Mouse (Mus musculus): ENCODE results near the gene Rassf1. TPM values are rescaled to one million over a fixed set of nuclear protein-coding genes. Genes with fewer than 3 reads are reported as not detected.

Gene Rassf1
- total RNA-seq, 2 experiments from 2014 or later: 16.2 to 17.6 TPM

GRCm38 (mm10) chr9:107522400-107522711 is 29.0 kb upstream of the Rassf1 start:
- H3K27ac ChIP-seq: no peak overlapping the region
- H3K4me3 ChIP-seq: no peak overlapping the region
- DNase-seq (ENCODE audit: low spot score in 2 of 2): no peak
- no peak for TF ChIP-seq CTCF (conservative IDR thresholded peaks at IDR 0.05)

- peak; percentile 58 to 68 for DNase-seq (ENCODE audit: low spot score in 2 of 2)
- H3K27ac ChIP-seq: no peak overlapping the region
- TF ChIP-seq CTCF (conservative IDR thresholded peaks at IDR 0.05): no peak
- H3K4me3 ChIP-seq: peak overlapping the region; percentile 41
Observed at GRCm38 (mm10) chr9:107526198-107527026, 24.9 kb upstream of the Rassf1 start.

DNA sequence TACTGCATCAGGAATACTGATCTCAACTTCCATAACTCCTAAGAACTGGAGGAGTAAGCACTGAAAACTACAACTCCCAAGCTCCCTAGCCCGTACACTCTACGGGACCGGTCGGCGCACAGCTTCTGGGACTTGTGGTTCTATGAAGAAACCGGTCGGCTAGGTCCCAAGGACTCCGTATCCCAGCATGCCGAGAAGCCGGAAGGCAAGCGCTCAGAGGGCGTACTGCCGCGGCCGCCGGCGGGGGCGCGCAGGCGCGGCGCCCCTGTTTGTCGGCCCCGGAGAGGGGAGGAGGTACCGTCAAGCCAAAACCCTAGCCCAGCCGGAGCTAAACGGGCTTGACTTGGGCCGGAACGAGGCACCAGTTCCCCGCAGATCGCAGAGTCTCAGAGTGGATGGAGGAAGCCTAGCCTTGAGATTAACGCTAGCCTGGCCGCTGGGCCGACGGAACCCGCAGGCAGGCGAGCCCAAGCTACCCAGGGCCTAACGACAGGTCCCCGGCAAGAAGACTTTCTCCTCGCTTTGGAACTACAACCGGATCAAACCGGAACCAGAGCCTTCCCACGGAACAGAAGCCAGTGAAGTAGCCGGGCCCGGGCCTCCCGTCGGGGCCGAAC is 17.5 kb upstream of the Rassf1 start, which contains the start of gene Tmem115:
Gene Tmem115 (plus strand): TSS at position 155 of the 617 bp plus-strand sequence.
- peak; percentile 93 to 98 for DNase-seq (ENCODE audit: low spot score in 2 of 2)
- Histone ChIP-seq H3K27ac (peak within 1 kb of the TSS; percentile 96), H3K4me3 (peak within 1 kb of the TSS; percentile 70)
- peak; percentile 65 for TF ChIP-seq CTCF (conservative IDR thresholded peaks at IDR 0.05)

GRCm38 (mm10) chr9:107534408-107535202 is 16.8 kb upstream of the Rassf1 start:
- DNase-seq (ENCODE audit: low spot score in 2 of 2): no peak
- H3K27ac ChIP-seq: peak overlapping the region; percentile 96
- H3K4me3 ChIP-seq: peak overlapping the region; percentile 70
- no peak for TF ChIP-seq CTCF (conservative IDR thresholded peaks at IDR 0.05)

DNA sequence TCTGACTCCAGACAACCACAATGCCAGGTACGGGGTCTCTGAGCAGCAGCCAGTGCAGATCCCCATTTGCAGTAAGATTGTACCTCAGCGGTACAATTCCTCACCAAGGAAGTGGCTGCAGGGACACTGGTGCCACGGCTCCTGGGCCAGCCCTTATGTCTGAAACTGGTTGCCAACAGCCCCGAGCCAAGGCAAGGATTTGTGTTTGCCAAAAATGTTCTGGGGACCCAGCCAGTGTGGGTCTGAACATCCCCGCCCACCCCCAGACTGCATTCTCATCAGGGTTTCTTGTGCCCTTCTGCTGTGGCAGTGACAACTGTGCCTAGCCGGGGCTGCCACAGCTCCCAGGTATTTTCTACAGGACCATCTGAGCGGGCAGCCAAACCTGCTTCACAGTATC is 13.1 kb upstream of the Rassf1 start:
- peak overlapping the region; percentile 49; the same call in 1 of the 2 replicates for H3K27ac ChIP-seq
- no peak overlapping the region; the same call in 1 of the 2 replicates for H3K4me3 ChIP-seq
- TF ChIP-seq CTCF (conservative IDR thresholded peaks at IDR 0.05): no peak
- peak; percentile 57 to 63 for DNase-seq (ENCODE audit: low spot score in 2 of 2)

DNA sequence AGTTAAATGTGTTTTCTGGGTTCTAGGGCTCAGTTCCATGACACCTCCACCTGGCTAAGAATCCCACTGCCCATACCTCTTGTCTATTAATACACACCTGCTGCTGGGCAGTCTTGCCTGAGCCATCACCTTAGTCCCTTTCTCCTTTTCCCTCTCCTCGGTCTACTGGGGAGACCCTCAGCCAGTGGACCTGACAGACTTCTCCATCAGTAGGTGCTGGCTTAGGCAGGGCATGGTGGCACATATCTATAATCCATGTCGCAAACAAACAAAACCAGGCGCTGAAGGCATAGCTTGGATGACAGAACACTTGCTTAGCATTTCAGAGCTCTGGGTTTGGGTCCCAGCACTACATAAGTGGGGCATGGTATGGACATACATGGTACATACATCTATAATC is 12.6 kb upstream of the Rassf1 start:
- TF ChIP-seq CTCF (conservative IDR thresholded peaks at IDR 0.05): no peak
- DNase-seq (ENCODE audit: low spot score in 2 of 2): no peak
- Histone ChIP-seq H3K27ac (peak overlapping the region; percentile 49; the same call in 1 of the 2 replicates), H3K4me3 (no peak overlapping the region)

GRCm38 (mm10) chr9:107539940-107540339 is 11.4 kb upstream of the Rassf1 start:
- Histone ChIP-seq H3K4me3 (no peak overlapping the region), H3K27ac (no peak overlapping the region)
- TF ChIP-seq CTCF (conservative IDR thresholded peaks at IDR 0.05): no peak
- no peak for DNase-seq (ENCODE audit: low spot score in 2 of 2)

DNA sequence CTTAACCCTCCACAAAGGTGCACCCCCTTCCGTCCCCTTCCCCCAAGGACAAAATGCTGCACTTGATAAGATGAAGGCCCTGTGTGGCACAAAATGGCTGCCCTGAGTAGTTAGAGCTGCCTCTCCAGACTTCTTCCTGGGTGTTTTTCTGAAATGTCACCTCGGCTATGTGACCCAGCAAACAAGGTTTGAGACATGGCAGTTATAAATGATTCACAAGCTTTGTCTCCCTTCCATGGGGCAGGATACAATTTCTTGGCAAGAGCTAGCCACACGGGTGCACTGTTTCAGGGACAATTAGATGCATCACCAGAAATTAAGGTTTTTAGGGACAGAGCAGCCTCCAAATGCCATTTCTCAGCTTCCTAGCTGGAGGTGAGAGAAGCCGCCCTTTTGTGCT is 10.9 kb upstream of the Rassf1 start:
- Histone ChIP-seq H3K27ac (no peak overlapping the region), H3K4me3 (no peak overlapping the region)
- peak; percentile 7; the same call in 1 of the 2 replicates for TF ChIP-seq CTCF (conservative IDR thresholded peaks at IDR 0.05)
- no peak for DNase-seq (ENCODE audit: low spot score in 2 of 2)

DNA sequence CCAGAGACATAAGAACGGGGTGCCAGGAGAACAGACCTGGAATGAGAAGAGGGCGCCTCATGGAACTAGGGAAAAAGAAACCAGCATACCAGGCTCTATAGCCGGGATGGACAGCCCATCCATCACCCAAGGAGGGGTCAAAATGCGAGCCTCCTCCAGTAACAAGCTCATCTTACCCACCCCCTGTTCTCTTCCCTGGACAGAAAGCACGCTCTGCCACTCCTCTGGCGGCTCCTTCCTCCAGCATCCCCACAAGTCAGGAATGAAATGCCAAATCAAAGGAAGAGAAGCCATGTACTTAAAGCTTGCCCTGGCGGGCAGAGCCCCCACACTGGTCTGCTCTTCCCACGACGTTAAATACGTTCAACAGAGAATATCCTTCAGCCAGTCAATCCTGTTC is 10.3 kb upstream of the Rassf1 start:
- H3K27ac ChIP-seq: peak overlapping the region; percentile 88; the same call in 1 of the 2 replicates
- peak overlapping the region; percentile 70 for H3K4me3 ChIP-seq
- no peak for TF ChIP-seq CTCF (conservative IDR thresholded peaks at IDR 0.05)
- DNase-seq (ENCODE audit: low spot score in 2 of 2): no peak

DNA sequence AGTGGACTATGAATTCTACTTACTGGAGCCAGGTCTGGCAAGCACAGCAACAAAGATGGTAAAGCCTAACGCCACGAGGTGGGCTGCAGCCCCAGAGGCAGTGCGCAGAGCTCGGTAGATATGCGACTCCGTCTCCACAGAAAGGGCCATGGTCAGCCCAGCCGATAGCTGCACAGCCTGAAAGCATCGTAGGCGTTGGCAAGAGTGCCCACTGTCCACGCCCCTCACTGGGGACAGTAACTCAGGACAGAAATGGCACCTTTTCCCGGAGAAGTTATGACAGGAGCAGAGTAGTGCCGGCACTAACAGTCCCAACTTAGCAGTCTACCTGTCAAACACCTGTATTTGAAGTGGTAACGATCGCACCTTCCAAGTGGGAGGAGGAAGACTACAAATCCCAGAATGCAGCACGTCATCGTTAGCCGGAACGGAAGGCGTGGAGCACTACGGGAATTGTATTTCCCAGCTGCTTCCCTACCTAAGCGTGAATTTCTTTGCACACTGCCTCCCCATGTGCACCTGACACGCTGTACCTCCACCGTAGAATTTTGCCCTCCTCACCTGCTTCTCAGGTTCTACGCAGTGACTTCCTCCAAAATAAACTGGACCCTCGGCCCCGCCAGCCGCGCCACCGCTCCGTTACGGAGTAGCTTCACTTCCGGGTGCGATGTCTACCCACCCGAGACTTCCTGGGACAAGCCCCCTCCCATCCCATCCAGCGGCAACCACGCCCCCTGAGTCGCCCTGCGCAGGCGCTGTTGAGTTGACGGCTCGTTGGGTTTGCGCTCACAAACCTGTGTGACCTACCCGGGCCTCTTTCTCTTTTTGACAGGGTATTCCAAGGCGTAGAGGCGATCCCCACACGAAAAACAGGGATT is 9.6 kb upstream of the Rassf1 start, which contains the start of the genes Cyb561d2 and Nprl2:
Gene Cyb561d2 (minus strand): TSS at position 720 of the 878 bp plus-strand sequence.
Gene Nprl2 (plus strand): TSS at position 753 of the 878 bp plus-strand sequence.
- peak within 1 kb of the TSS; percentile 88 for H3K27ac ChIP-seq
- TF ChIP-seq CTCF (conservative IDR thresholded peaks at IDR 0.05): no peak
- DNase-seq (ENCODE audit: low spot score in 2 of 2): peak; percentile 92 to 96
- peak within 1 kb of the TSS; percentile 70 for H3K4me3 ChIP-seq

GRCm38 (mm10) chr9:107542352-107542686 is 9.0 kb upstream of the Rassf1 start:
- DNase-seq (ENCODE audit: low spot score in 2 of 2): no peak
- H3K4me3 ChIP-seq: peak overlapping the region; percentile 70
- TF ChIP-seq CTCF (conservative IDR thresholded peaks at IDR 0.05): no peak
- peak overlapping the region; percentile 88 for H3K27ac ChIP-seq

- peak overlapping the region; percentile 70 for H3K4me3 ChIP-seq
- peak overlapping the region; percentile 88 for H3K27ac ChIP-seq
- TF ChIP-seq CTCF (conservative IDR thresholded peaks at IDR 0.05): no peak
- DNase-seq (ENCODE audit: low spot score in 2 of 2): no peak
Observed at GRCm38 (mm10) chr9:107542721-107543120, 8.6 kb upstream of the Rassf1 start.
